Mouse (Mus musculus) hindbrain, embryonic 13.5 days (tissue): Measurements from ENCODE around the gene Actl7a. TPM values are rescaled to one million over a fixed set of nuclear protein-coding genes. Genes with fewer than 3 reads are reported as not detected.

Experiments used
- ATAC-seq: fragments of 200-750 bp; cut with Nextera tagmentation; 2 replicates; pipeline ENCODE4 v1.8.0; 2017; ENCODE audit warnings: moderate TSS enrichment; ENCODE audit not compliant: low FRiP score
- H3K27ac ChIP-seq: fragments of 300-500 bp; sonication (generic); 2 replicates; pipeline ENCODE4 v1.5.1; 2015; ENCODE audit warnings: inconsistent platforms, mild to moderate bottlenecking, moderate library complexity
- H3K27me3 ChIP-seq: fragments of 300-500 bp; sonication (generic); 2 replicates; pipeline ENCODE4 v1.6.1; 2015; ENCODE audit warnings: mild to moderate bottlenecking, inconsistent platforms
- H3K36me3 ChIP-seq: fragments of 300-500 bp; sonication (generic); 2 replicates; pipeline ENCODE4 v1.6.1; 2015; ENCODE audit warnings: mild to moderate bottlenecking, inconsistent platforms
- H3K4me1 ChIP-seq: fragments of 300-500 bp; sonication (generic); replicated peaks from 2 replicates; pipeline ENCODE4 v1.6.1; 2015; ENCODE audit warnings: inconsistent platforms
- H3K4me2 ChIP-seq: fragments of 300-500 bp; sonication (generic); 2 replicates; pipeline ENCODE4 v1.6.1; 2015; ENCODE audit warnings: inconsistent platforms, mild to moderate bottlenecking, moderate library complexity
- H3K4me3 ChIP-seq: fragments of 300-500 bp; sonication (generic); 2 replicates; pipeline ENCODE4 v1.5.1; 2015; ENCODE audit warnings: mild to moderate bottlenecking, inconsistent platforms
- H3K9ac ChIP-seq: fragments of 300-500 bp; sonication (generic); 2 replicates; pipeline ENCODE4 v1.6.1; 2015; ENCODE audit warnings: mild to moderate bottlenecking, inconsistent platforms
- H3K9me3 ChIP-seq: fragments of 300-500 bp; sonication (generic); 2 replicates; pipeline ENCODE4 v1.6.1; 2016; ENCODE audit warnings: inconsistent platforms
- whole genome bisulfite sequencing: fragments of 180-500 bp; shearing (Covaris S2); methylation state at CpG from one replicate; pipeline ENCODE4 v1.1.7; 2015; 5-methylcytosine and 5-hydroxymethylcytosine counted together
- polyA plus RNA-seq: library from polyadenylated mRNA; unstranded; fragments of >200 nt; fragmentation: Nextera tagmentation; extraction: Ambion mirVana; gene quantifications from 2 replicates; pipeline ENCODE4 v1.2.1, GENCODE M21; 2015

The Actl7a gene
- not detected in 2 replicates for polyA plus RNA-seq

DNA sequence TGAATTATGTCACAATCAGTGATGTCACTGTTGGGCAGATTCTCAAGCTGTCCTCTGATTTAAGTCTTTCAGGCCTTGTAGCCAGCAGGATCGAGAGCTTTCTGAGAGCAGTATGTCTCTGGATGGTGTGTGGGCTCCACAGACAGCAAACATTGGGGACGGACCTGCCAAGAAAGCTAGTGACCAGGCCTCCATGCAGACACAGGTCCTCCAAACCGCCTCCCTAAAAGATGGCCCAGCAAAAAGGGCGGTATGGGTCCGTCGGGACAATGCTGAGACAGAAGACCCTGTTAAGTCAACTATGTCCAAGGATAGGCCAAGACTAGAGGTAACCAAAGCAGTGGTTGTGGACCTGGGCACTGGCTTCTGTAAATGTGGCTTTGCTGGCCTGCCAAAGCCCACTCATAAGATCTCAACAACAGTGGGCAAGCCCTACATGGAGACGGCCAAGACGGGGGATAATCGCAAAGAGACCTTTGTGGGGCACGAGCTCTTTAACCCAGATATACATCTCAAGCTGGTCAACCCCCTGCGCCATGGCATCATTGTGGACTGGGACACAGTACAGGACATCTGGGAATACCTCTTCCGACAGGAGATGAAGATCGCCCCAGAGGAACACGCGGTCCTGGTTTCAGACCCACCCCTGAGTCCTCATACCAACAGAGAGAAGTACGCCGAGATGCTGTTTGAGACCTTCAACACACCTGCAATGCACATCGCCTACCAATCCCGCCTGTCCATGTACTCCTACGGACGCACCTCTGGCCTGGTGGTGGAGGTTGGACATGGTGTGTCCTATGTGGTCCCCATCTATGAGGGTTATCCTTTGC is at the start of gene Actl7a:
Gene Actl7a (plus strand): TSS at position 51 of the 833 bp plus-strand sequence.
- H3K36me3 ChIP-seq: peaks cover 46% of the 10 kb centered on the region
- H3K27ac ChIP-seq: no peak within 1 kb of the TSS
- no peak within 1 kb of the TSS for H3K4me3 ChIP-seq
- H3K9me3 ChIP-seq: no peaks in the 10 kb centered on the region
- no peak within 1 kb of the TSS for H3K9ac ChIP-seq
- H3K4me2 ChIP-seq: no peak within 1 kb of the TSS
- no peaks in the 10 kb centered on the region for H3K27me3 ChIP-seq
- WGBS: 95% methylated on average over 21 of the region's 21 CpGs
- no peak for ATAC-seq
- H3K4me1 ChIP-seq: no peaks in the 10 kb centered on the region

DNA sequence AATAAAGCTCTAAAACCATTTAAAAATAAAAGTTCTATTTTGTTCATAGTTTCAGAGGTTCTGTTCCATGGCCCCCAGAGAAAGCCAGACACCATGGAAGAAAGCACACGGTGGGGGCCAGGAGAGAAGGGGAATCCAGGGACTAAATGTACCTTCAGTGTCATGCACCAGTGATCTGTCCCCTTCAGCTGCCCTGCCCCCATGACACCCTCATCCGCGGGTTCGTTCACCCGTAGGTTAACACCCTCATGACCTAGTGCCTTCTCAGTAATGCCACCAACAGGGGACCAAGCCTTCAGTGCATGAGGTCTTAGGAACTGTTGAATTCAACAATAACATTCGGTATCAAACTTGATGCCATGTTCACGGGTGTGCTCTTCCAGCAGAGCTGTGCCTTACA is 46.8 kb upstream of the Actl7a start:
- no peak overlapping the region for H3K4me3 ChIP-seq
- WGBS: 81% methylated on average over 7 of the region's 7 CpGs
- no peaks in the 10 kb centered on the region for H3K9me3 ChIP-seq
- no peak overlapping the region for H3K9ac ChIP-seq
- no peak overlapping the region for H3K4me2 ChIP-seq
- H3K4me1 ChIP-seq: no peaks in the 10 kb centered on the region
- H3K36me3 ChIP-seq: no peaks in the 10 kb centered on the region
- ATAC-seq: no peak
- no peaks in the 10 kb centered on the region for H3K27me3 ChIP-seq
- no peak overlapping the region for H3K27ac ChIP-seq

DNA sequence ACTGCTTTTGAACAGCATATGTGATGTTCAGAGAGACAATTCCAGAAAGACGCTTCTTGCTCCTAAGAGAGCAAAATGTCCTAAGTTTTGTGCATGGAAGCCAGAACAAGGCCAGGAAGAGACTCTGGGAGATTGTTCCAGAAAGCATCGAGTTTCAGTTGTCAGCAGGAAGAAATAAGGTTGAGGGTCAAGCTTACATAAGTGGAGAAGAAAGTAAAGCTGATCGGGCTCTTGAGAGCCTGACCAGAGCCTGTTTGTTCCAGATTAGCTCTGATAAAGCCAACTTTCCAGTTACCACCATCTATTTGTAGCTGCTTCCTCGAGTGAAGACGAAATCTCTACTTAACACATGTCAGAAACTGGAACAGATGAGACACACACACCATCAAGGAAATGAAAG is 44.5 kb upstream of the Actl7a start:
- peaks cover 5% of the 10 kb centered on the region; the same call in 1 of the 2 replicates for H3K4me1 ChIP-seq
- no peaks in the 10 kb centered on the region for H3K27me3 ChIP-seq
- no peaks in the 10 kb centered on the region for H3K9me3 ChIP-seq
- no peak overlapping the region for H3K4me2 ChIP-seq
- H3K27ac ChIP-seq: no peak overlapping the region
- H3K4me3 ChIP-seq: no peak overlapping the region
- H3K9ac ChIP-seq: no peak overlapping the region
- no peak for ATAC-seq
- 72% methylated on average over 5 of the region's 5 CpGs for WGBS
- no peaks in the 10 kb centered on the region for H3K36me3 ChIP-seq

DNA sequence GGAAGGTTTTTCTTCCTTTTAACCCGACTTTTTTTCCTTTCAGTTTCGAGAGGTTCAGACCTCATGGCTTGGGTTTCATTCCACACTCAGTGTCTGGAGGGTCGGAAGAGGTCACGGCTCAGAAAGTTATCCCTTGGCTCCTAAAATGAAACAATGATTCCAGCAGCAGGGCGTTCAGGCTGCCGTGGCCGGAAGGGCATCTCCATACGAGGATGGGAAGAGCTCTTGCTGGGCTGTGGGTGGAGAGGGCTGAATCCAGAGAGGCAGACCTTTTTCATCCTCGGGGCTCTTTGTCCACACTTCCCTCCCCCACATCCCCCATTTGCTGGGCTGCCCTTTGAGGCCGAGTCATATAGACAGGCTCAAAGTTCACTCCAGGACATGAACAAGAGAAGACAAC is 41.0 kb upstream of the Actl7a start:
- no peak overlapping the region for H3K9ac ChIP-seq
- no peaks in the 10 kb centered on the region for H3K36me3 ChIP-seq
- H3K27ac ChIP-seq: no peak overlapping the region
- H3K27me3 ChIP-seq: no peaks in the 10 kb centered on the region
- 4% methylated on average over 10 of the region's 10 CpGs for WGBS
- no peaks in the 10 kb centered on the region for H3K9me3 ChIP-seq
- ATAC-seq: no peak
- no peak overlapping the region for H3K4me3 ChIP-seq
- H3K4me1 ChIP-seq: peaks cover 5% of the 10 kb centered on the region; the same call in 1 of the 2 replicates
- peak overlapping the region; percentile 11; the same call in 1 of the 2 replicates for H3K4me2 ChIP-seq

DNA sequence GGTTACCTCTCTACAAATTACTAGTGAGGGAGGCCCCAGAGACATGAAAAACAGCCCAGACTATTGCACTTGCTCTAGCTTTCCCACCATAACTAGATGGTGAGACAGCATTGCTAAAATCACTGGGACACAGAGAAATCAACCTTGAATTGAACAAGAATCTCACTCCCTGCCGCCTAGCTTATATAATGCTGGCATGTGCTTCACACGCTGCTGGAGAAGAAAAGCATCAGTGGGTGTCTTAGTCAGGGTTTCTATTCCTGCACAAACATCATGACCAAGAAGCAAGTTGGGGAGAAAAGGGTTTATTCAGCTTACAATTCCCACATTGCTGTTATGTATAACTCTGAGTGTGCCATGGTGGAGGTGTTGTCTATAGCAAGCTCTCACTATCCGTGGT is 30.1 kb upstream of the Actl7a start:
- WGBS: 85% methylated on average over 3 of the region's 3 CpGs
- Histone ChIP-seq H3K9me3 (no peaks in the 10 kb centered on the region), H3K27ac (no peak overlapping the region), H3K9ac (no peak overlapping the region), H3K4me2 (no peak overlapping the region), H3K4me3 (no peak overlapping the region), H3K27me3 (no peaks in the 10 kb centered on the region), H3K36me3 (no peaks in the 10 kb centered on the region), H3K4me1 (peaks cover 4% of the 10 kb centered on the region; the same call in 1 of the 2 replicates)
- no peak for ATAC-seq

DNA sequence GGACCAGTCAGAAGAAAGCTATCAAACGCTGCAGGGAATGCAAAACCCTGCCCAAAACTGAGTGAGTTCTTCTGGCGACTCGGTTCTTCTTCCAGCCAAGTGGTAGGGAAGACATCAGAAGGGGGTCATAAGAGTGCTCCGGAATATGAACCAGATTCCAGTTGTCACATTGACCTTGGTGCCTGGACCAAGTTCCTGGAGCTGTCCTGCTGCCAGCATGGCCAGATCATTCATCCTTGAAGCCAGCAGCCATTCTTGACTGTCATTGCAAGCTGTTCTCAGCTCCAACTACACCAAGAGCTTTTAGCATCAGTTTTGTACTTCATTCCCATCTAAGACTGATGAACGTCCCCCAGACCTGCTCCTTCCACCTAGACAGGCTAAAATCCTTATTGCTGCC is 26.4 kb upstream of the Actl7a start:
- Histone ChIP-seq H3K9ac (no peak overlapping the region), H3K4me1 (0 out of 2 replicates have a peak, but pooled peaks cover 4% of the 10 kb centered on the region), H3K4me3 (no peak overlapping the region), H3K36me3 (no peaks in the 10 kb centered on the region), H3K27me3 (no peaks in the 10 kb centered on the region), H3K4me2 (no peak overlapping the region), H3K27ac (no peak overlapping the region), H3K9me3 (no peaks in the 10 kb centered on the region)
- no peak for ATAC-seq
- 58% methylated on average over 5 of the region's 5 CpGs for WGBS

DNA sequence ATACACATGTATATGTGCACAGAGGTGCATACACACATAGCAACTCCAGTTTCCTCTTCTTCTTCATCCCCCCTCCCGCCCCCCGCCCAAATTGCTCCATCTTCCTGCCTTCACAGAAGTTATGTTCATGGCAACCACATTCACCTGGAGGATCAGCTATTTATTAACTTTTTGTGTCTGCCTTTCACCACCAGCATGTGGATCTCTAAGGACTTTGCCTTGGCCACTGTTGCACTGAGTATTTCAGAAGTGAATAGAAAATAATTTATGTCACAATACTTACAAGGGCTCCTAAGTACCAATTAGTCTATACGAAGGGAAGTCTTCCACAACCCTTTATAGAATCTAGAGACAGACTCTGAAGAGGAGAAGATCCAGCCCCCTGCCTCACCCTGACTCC is 25.3 kb upstream of the Actl7a start:
- no peaks in the 10 kb centered on the region for H3K36me3 ChIP-seq
- no peak for ATAC-seq
- H3K4me2 ChIP-seq: no peak overlapping the region
- H3K27me3 ChIP-seq: no peaks in the 10 kb centered on the region
- no peak overlapping the region for H3K4me3 ChIP-seq
- H3K4me1 ChIP-seq: 0 out of 2 replicates have a peak, but pooled peaks cover 4% of the 10 kb centered on the region
- no peak overlapping the region for H3K27ac ChIP-seq
- WGBS: 88% methylated on average over 3 of the region's 3 CpGs
- no peaks in the 10 kb centered on the region for H3K9me3 ChIP-seq
- no peak overlapping the region for H3K9ac ChIP-seq

DNA sequence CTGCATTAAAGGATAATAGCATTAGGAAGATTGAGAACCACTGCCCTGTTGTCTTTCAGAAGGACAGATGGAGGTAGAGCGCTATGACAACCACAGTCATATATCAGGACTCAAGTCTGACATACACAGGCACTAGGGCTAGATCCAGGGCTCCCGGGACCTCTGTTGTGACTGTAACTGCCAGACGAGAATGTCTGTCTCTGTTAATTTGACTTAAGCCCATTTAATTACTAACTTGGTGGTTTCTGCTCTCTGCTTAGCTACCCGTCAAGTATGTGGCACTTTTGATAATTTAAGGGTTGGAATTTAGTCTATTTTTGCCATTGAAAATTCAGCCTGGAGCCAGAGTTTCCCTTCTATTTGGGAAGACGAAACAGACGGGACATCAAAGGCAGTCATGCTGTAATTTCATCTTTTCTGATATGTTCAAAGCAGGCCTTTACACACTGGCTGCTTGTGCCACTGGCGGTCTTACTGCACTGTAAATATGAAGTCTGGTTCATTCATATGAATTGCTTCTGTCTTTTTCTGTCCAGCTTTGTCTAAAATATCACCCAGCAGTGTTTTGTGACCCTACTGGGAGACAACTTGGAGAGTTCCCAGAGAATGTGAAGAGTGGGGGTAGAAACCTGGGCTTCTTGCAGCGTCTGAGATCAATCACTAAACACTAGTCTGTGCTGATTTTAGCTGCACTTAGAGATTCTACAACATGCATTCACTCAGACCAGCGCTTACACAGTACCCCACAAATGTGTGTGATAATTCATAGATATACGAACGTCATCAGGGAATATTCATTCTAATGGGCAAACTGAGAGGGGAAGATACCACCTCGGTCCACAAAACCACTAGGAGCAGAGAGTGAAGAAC is 24.4 kb upstream of the Actl7a start:
- Histone ChIP-seq H3K27me3 (no peaks in the 10 kb centered on the region), H3K4me3 (no peak overlapping the region), H3K27ac (no peak overlapping the region), H3K9me3 (no peaks in the 10 kb centered on the region), H3K36me3 (no peaks in the 10 kb centered on the region), H3K4me2 (no peak overlapping the region), H3K4me1 (0 out of 2 replicates have a peak, but pooled peaks cover 4% of the 10 kb centered on the region), H3K9ac (no peak overlapping the region)
- no peak for ATAC-seq
- WGBS: 77% methylated on average over 12 of the region's 12 CpGs

DNA sequence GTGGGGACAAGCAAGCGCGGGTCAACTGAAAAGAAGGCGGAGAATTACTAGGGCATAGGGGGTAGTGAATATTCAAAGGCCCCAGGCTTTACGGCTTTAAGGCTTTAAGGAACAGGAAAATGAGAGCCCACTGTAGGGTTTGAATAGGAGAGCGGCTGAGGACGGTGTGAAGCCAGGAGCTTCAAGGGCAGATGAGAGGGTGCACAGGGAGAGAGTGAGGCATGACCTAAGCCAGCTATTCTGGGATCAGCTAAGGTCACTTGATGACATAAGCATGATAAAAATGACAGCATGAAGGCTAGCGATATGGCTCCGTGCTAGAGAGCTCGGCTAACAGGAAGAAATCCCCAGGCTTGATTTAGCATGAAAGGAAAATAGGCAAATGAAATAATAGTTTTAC is 23.8 kb upstream of the Actl7a start:
- no peak for ATAC-seq
- Histone ChIP-seq H3K27ac (no peak overlapping the region), H3K36me3 (no peaks in the 10 kb centered on the region), H3K4me1 (0 out of 2 replicates have a peak, but pooled peaks cover 4% of the 10 kb centered on the region), H3K9ac (no peak overlapping the region), H3K27me3 (no peaks in the 10 kb centered on the region), H3K4me2 (no peak overlapping the region), H3K4me3 (no peak overlapping the region), H3K9me3 (no peaks in the 10 kb centered on the region)
- WGBS: 72% methylated on average over 9 of the region's 9 CpGs

DNA sequence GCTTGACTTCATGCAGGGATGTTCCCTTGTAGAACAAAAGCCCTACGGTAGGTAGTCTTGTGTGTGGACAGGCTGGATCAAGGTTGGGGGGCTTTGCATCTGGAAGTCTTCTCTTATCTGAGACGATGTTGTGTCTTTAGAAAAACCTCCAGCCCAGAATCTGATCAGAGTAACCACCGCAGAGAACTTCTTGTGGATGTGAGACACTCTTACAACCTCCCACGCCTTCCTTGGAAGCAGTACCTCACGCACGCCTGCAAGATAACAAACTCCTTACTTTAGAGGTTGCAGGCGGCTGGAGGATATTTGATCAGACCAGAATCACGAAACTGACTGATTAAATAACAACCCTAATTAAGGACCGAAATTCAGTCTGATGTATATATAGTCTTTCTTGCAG is 22.8 kb upstream of the Actl7a start:
- Histone ChIP-seq H3K4me2 (no peak overlapping the region), H3K9ac (no peak overlapping the region), H3K27ac (no peak overlapping the region), H3K4me1 (0 out of 2 replicates have a peak, but pooled peaks cover 4% of the 10 kb centered on the region), H3K27me3 (no peaks in the 10 kb centered on the region), H3K36me3 (no peaks in the 10 kb centered on the region), H3K9me3 (no peaks in the 10 kb centered on the region), H3K4me3 (no peak overlapping the region)
- no peak for ATAC-seq
- 88% methylated on average over 9 of the region's 9 CpGs for WGBS

DNA sequence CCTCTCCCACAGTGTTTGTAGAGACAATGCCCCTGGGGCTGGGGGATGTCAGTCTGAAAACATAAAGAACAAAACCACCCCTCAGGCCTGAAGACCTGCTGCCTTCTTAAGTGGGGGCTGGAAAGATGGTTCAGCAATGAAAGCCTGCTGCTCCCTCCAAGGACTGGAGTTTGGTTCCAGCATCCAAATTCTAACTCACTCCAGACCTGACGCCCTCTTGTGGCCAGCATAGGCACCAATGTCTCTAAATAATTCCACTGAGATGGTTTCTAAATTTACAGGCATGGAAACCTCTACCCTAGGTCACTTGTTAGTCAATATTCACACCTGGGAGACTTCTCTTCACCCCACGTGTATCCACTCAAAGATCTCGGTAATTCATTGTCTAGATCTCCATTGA is 21.7 kb upstream of the Actl7a start:
- no peak for ATAC-seq
- H3K4me3 ChIP-seq: no peak overlapping the region
- H3K9ac ChIP-seq: no peak overlapping the region
- H3K4me2 ChIP-seq: no peak overlapping the region
- H3K9me3 ChIP-seq: no peaks in the 10 kb centered on the region
- no peaks in the 10 kb centered on the region for H3K27me3 ChIP-seq
- H3K36me3 ChIP-seq: no peaks in the 10 kb centered on the region
- H3K27ac ChIP-seq: no peak overlapping the region
- 34% methylated on average over 3 of the region's 3 CpGs for WGBS
- 0 out of 2 replicates have a peak, but pooled peaks cover 4% of the 10 kb centered on the region for H3K4me1 ChIP-seq

DNA sequence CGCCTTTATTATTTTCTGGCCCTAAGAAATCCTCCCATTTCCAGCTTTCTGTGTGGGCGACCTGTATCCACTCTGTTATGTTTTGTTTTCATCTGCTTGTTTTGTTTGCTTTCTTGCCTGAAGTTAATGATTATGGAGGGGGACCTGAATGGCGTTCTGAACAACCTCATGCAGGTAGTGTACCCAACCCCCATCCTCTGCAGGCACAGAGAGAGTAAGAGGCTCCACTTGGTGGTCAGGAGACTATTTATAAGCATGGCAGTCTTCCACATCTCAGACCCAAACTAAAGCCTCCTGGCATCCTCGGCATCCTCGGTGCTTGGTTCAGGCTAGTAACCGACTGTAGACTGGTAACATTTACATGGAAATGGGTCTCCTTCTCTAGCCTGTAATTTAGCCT is 20.9 kb upstream of the Actl7a start:
- ATAC-seq: no peak
- H3K36me3 ChIP-seq: no peaks in the 10 kb centered on the region

More for the DNA sequence above, 20.9 kb upstream of the Actl7a start:
- H3K4me3 ChIP-seq: no peak overlapping the region
- H3K4me1 ChIP-seq: 0 out of 2 replicates have a peak, but pooled peaks cover 4% of the 10 kb centered on the region
- no peak overlapping the region for H3K9ac ChIP-seq
- no peaks in the 10 kb centered on the region for H3K9me3 ChIP-seq
- no peak overlapping the region for H3K4me2 ChIP-seq
- no peak overlapping the region for H3K27ac ChIP-seq
- H3K27me3 ChIP-seq: no peaks in the 10 kb centered on the region
- 57% methylated on average over 6 of the region's 6 CpGs for WGBS
